Mouse (Mus musculus) megakaryocyte progenitor cell, adult 5-6 weeks (primary cell): Measurements from ENCODE around the gene Slc35c1. TPM values are rescaled to one million over a fixed set of nuclear protein-coding genes. Genes with fewer than 3 reads are reported as not detected.

Experiments
- ATAC-seq: replicated peaks from 2 replicates; pipeline ENCODE4 v1.8.0; 2016; ENCODE audit warnings: mild to moderate bottlenecking, moderate TSS enrichment, inconsistent platforms; ENCODE audit not compliant: poor library complexity
- total RNA-seq, 2 experiments: library from RNA; stranded (forward) in 1 of 2; stranded (reverse) in 1 of 2; fragments of 157-497, 149-512 nt in 1 of 2; fragments of 200-1000 nt in 1 of 2; gene quantifications; 2 replicates each; pipeline versions ENCODE4 v1.2.3 to v1.2.4; 2015 to 2017

The Slc35c1 gene
- total RNA-seq, 2 experiments from 2014 or later: 16.5 to 62.3 TPM

DNA sequence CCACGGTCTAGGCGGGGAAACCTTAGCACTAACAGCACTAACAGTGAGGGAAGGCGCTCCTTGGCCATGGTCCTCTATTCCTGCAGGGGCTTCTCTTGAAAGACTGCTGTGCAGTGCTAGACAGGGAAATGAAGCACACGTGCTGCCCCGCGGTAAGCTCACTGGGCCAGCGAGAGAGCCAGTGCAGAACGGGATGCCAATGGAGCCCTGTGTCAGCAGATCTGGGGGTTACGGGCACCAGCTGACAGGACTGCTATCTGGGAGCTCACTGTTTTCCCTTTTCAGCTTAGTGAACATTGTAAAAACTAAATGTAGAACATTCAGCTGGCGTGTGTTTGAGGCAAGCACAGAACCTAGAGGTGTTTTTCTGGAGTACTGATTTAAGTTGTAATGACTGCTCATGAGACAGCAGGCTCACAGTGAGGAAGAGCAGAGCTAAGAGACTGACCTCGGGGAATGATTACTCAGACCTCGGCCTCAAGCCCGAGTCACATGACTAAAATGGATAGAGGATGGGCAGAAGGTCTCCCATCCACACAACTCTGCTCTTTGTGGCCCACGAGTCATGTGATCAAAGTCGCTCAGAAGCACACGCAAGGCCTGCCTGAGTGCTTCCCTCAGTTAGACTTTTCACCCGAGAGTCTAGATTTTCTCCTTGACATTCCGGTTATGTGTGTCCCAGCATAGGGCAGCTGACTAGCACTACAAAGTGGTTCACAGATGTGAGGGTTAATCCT is 51.9 kb downstream of the Slc35c1 start:
- no peak for ATAC-seq

- ATAC-seq: no peak
Observed at GRCm38 (mm10) chr2:92405687-92406086, 54.7 kb downstream of the Slc35c1 start.

DNA sequence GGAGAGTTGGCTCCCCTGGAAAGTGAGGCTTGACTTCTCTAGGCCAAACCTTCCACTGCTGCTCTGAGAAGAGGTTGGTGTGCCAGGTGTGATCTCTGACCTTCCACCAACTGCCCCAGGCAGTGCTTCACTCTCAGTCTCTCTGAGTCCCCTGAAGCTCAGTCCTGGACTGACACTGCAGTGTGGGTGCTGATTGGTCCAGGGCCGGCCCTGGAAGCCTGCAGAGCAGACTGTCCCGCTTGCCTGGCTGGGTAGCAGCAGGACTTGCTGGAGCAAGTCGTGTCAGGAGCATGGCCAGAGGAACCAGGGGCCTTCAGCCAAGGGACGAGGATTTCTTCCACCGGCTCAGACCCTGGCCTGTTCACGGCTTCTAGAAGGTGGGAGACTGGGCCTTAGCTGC is 55.6 kb downstream of the Slc35c1 start:
- no peak for ATAC-seq

GRCm38 (mm10) chr2:92403776-92404319 is 56.5 kb downstream of the Slc35c1 start:
- ATAC-seq: no peak

Other genes starting within 250 kb of the Slc35c1 start
- 10.3 and 22.1 TPM in 2 replicates for gene Pex16, start 85.9 kb downstream of the Slc35c1 start, total RNA-seq (2015)
- gene Pex16, start 85.9 kb downstream of the Slc35c1 start, total RNA-seq (2017): 11.3 and 16.7 TPM in 2 replicates
- 0.32 and 0.69 TPM in 2 replicates for gene Large2, start 85.7 kb downstream of the Slc35c1 start, total RNA-seq (2015)
- 0.47 TPM in 1 of 2 replicates, not detected in the other for gene Large2, start 85.7 kb downstream of the Slc35c1 start, total RNA-seq (2017)
- gene 1700029I15Rik, start 78.0 kb downstream of the Slc35c1 start, total RNA-seq (2015): 1.6 and 2.1 TPM in 2 replicates
- 1.3 and 2.5 TPM in 2 replicates for gene 1700029I15Rik, start 78.0 kb downstream of the Slc35c1 start, total RNA-seq (2017)
- not detected in 2 replicates for gene Mapk8ip1, start 59.3 kb downstream of the Slc35c1 start, total RNA-seq (2015)
- gene Mapk8ip1, start 59.3 kb downstream of the Slc35c1 start, total RNA-seq (2017): 0.07 TPM in 1 of 2 replicates, not detected in the other
- gene Cry2, start 26.5 kb downstream of the Slc35c1 start, total RNA-seq (2015): 9.0 and 10.1 TPM in 2 replicates
- gene Cry2, start 26.5 kb downstream of the Slc35c1 start, total RNA-seq (2017): 7.4 and 10.9 TPM in 2 replicates
- 0.12 and 0.22 TPM in 2 replicates for gene Chst1, start 139.2 kb upstream of the Slc35c1 start, total RNA-seq (2015)
- gene Chst1, start 139.2 kb upstream of the Slc35c1 start, total RNA-seq (2017): 0.14 TPM in 1 of 2 replicates, not detected in the other